Mouse (Mus musculus): ENCODE data around the gene Nfe2l3.

GRCm38 (mm10) chr6:51437665-51438064 is 5.2 kb downstream of the Nfe2l3 start:
- TF ChIP-seq POLR2A (IDR thresholded peaks at IDR 0.05; ENCODE audit: borderline replicate concordance, low read depth, low read length) = no peak
- no peak for TF ChIP-seq CTCF (IDR thresholded peaks at IDR 0.05; ENCODE audit: low read depth, low read length)

Data from bone marrow macrophage, adult 2 months (primary cell).